Mouse (Mus musculus) gastrocnemius, postnatal 36 days (tissue): ENCODE results near the gene Kdm4b. TPM values are rescaled to one million over a fixed set of nuclear protein-coding genes. Genes with fewer than 3 reads are reported as not detected.
A peak's percentile ranks its signal among the peaks of the same experiment; 100 is the strongest.

Experiments used
- DNase-seq, 2 experiments: peaks; one replicate each; pipeline ENCODE4 v3.0.0; 2022
- intact Hi-C: fragments of 180-260 bp; cut with DNase I; formaldehyde crosslinking; loops from one replicate; pipeline ENCODE4 v1.15.1; 2025
- long read RNA-seq, 2 experiments: library from polyadenylated mRNA; stranded (forward); transcript quantifications; one replicate each; pipeline ENCODE4 v2.0.0; 2021
- total RNA-seq, 2 experiments: library from RNA; stranded (reverse); gene quantifications; 2 replicates each; pipeline ENCODE4 v1.2.3; 2021

Gene Kdm4b
- 10 to 100 TPM; 26.0 to 29.8 TPM for total RNA-seq
- long read RNA-seq, experiment 1, full-length matches to known transcripts = 1 of 9 reads
- long read RNA-seq, experiment 1, partial matches to known transcripts = 0 of 9 reads
- long read RNA-seq, experiment 1, other reads (novel, unspliced or antisense) = 8 of 9 reads
- long read RNA-seq, experiment 2, full-length matches to known transcripts = 3 of 10 reads
- long read RNA-seq, experiment 2, partial matches to known transcripts = 1 of 10 reads
- long read RNA-seq, experiment 2, other reads (novel, unspliced or antisense) = 6 of 10 reads

DNA sequence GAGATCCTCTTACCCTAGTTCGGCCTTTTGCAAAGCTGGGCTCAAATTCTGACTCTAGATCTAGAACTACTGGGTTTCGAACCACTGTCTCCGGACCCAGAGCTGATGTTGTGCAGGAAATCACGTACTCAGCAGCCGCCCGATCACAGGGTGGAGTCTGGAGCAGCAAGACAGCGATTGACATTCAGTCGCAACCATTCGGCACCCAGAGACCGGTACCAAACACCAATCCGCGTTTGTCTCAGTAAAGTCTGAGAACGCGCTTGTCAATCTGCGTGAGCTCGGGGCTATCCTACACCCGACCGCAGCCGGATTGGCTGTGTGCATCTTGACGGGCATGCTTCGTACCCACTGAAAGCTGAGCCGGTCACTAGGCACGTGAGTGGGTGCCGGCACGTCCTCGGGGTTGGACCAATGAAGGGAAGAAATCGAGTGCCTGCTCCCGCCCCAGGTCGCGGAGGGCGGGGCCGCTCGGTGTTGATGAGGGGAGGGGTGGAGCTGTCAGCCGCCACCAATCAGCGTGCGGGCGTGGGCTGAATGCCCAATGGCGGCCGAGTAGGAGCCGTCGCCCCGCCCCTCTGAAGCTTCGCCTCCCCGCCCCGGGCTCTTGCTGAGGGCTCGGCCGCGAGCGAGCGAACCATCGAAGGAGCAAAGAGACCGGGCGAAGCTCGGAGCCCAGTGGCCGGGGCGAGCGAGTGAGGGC, at the start of gene Kdm4b:
TSS of gene Kdm4b (plus strand) at position 613 of the 703 bp plus-strand sequence.
- intact Hi-C loops = no loop called here
- peak; percentile 97 to 99 for DNase-seq

GRCm38 (mm10) chr17:56276643-56277566, 49.0 kb upstream of the Kdm4b start, which contains the start of gene Ticam1:
TSS of gene Ticam1 (minus strand) at chr17:56276786.
- DNase-seq = peak; percentile 78 to 87
- intact Hi-C loops = loop anchor here (2.0 kb wide), 1 partner anchor 14 kb away; no protein-coding TSS in a partner anchor

DNA sequence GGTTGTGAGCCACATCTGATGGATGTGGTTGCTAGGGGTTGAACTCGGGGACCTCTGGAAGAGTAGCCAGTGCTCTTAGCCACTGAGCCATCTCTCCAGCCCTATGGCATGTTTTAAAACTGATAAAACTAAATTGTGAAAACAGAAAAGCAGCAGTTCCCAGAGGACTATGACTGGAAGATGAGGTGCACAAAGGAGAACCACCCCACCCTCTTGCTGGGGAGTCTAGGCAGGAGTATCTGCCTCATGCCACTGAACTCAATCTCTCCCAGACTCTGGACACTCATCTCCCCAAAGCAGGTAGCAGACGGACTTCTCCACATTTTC, 48.3 kb upstream of the Kdm4b start:
- intact Hi-C loops = loop anchor here (2.0 kb wide), 1 partner anchor 13 kb away; no protein-coding TSS in a partner anchor
- no peak for DNase-seq

- DNase-seq = no peak
- intact Hi-C loops = no loop called here
These were observed 47.5 kb upstream of the Kdm4b start for GRCm38 (mm10) chr17:56278340-56278739.

- DNase-seq = no peak
- intact Hi-C loops = no loop called here
These were observed 46.2 kb upstream of the Kdm4b start for GRCm38 (mm10) chr17:56279481-56280155.

DNA sequence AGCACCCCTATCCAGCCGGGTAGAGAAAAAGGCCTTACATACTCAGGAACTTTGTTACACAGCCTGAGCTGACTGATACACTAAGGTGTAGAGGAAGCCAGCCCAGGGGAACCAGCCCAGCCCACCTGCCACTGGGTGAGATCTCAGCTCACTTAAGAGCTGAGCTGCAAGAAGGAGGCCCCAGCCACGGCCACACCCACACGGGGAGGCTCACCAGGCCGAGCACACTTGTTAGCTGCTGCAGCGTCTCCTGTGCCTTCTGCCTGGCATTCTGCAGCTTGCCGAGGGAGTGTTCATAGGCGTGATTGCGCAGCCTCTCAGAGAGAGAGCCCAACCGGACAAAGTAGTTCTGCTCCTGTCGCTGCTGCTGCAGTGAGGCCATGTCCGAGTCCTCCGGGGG, 44.7 kb upstream of the Kdm4b start:
- DNase-seq = no peak
- intact Hi-C loops = no loop called here

- intact Hi-C loops = no loop called here
- DNase-seq = no peak
These were observed 43.1 kb upstream of the Kdm4b start for GRCm38 (mm10) chr17:56282802-56283201.

- DNase-seq = no peak
- intact Hi-C loops = no loop called here
These were observed 42.5 kb upstream of the Kdm4b start for GRCm38 (mm10) chr17:56283316-56283715.

- no peak for DNase-seq
- intact Hi-C loops = no loop called here
These were observed 39.9 kb upstream of the Kdm4b start for GRCm38 (mm10) chr17:56285995-56286394.

GRCm38 (mm10) chr17:56287830-56288229, 38.0 kb upstream of the Kdm4b start:
- DNase-seq = no peak
- intact Hi-C loops = no loop called here

DNA sequence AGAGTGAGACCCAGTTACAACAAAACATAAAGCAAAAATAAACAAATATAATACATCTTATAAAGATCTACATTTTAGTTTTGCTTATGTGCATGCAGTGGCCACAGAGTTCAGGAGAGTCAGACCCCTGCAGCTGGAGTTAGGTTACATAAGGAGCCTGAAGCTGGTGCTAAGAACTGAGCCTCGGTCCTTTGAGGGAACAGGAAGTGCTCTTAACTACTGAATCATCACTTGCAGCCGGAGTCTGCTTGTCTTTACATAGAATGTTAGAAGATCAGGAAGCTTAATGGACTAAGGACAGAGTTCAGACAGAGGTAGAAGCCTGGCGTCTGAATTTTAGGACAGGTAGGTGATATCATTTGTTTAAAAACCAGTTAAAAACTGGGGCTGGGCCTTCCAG, 37.0 kb upstream of the Kdm4b start:
- no peak for DNase-seq
- intact Hi-C loops = no loop called here

GRCm38 (mm10) chr17:56289371-56290331, 36.2 kb upstream of the Kdm4b start:
- DNase-seq = no peak
- intact Hi-C loops = loop anchor here (2.0 kb wide), 1 partner anchor 13 kb away; the partner anchor contains the start of gene Ticam1

GRCm38 (mm10) chr17:56290388-56291170, 35.3 kb upstream of the Kdm4b start:
- peak; percentile 98 to 99 for DNase-seq
- intact Hi-C loops = loop anchor here (2.0 kb wide), 1 partner anchor 14 kb away; the partner anchor contains the start of gene Ticam1

DNA sequence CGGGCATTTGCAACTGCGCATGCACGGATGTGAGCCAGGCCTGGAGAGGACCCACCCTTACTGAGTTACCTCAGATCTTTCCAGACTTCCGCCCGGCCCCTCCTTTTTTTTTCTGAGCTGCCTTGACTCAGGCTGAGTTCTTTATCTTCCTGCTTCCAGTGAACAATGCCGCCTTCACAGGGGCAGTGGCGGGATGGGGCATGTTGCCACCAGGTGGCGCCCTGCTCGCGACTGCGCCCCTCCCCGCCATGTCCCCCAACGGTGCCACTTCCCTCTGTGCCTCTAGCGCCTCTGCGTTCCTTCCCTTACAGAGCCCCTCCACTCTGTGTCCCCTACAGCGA, 34.7 kb upstream of the Kdm4b start:
- DNase-seq = peak; percentile 83 to 90
- intact Hi-C loops = loop anchor here (2.0 kb wide), 1 partner anchor 14 kb away; the partner anchor contains the start of gene Ticam1

GRCm38 (mm10) chr17:56291826-56292475, 33.9 kb upstream of the Kdm4b start:
- intact Hi-C loops = loop anchor here (2.0 kb wide), 1 partner anchor 15 kb away; the partner anchor contains the start of gene Ticam1
- no peak for DNase-seq

GRCm38 (mm10) chr17:56292531-56293222, 33.2 kb upstream of the Kdm4b start, which contains the start of gene Plin3:
TSS of gene Plin3 (minus strand) at chr17:56292873.
- peak in 1 of 2 experiments; percentile 60 for DNase-seq
- intact Hi-C loops = no loop called here

DNA sequence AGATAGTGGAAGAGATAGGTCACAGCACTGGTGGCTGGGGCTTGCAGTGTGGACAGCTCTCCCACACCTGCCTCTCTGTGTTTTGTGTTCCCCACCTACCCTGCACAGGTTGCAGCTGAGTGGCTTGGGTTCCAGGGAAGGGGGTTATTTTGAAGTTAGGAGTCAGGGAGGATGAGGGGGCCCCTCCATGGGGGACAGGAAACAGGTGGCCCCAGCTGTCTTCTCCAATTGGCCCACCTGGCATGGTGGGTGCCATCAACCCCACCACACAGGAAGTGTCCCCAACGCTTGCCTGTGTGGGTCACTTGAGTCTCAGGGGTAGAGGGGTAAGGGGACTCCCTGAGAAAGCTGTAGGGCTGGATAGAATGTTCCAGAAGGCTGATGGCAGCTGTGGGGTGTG, 32.6 kb upstream of the Kdm4b start:
- intact Hi-C loops = no loop called here

More for the DNA sequence above, 32.6 kb upstream of the Kdm4b start:
- no peak for DNase-seq
